Mouse (Mus musculus): ENCODE measurements at regions not wholly inside any gene's neighbourhood (a gene's known extent, or its start where the extent isn't known, plus 50 kb on each side); places are given as distances from the start of the nearest gene placed in this dataset.

DNA sequence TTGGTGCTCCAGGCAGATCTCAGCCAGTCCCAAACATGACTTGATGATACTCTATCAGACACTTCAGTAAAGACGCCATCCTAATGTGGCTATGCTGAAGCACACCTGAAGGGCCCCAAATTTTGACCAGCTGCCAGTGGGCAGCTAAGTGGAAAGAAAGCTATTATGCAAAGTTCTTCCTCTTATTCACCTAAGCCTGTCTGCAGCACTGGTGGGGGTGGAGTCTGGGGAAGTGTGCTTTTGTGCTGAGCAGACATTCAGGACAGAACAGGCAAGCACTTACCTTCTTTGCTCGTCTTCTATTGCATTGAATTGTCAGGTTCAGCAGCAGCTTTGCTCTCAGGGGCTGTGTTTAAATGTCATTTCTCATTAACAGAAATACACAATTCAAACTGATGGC, 200.7 kb downstream of the Pla2g4a start:
- H3K27me3 ChIP-seq = no peaks in the 10 kb centered on the region
- whole genome bisulfite sequencing = 47% methylated on average over 2 of the region's 2 CpGs

DNA sequence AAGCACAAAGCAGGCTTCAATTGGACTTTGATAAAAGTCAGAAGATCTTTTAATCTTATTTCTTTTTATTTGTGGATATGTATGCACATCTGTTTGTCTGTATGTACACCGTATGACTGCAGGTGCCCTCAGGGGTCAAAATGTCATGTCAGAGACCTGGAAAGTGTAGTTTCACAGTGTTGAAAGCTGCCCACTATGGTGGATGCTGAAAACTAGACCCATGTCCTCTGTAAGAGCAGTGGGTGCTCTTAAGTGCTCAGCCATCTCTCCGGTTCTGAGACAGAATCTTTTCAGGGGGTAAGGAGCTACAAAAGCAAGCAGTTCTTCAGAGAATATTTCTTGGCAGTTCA, 202.3 kb downstream of the Pla2g4a start:
- Histone ChIP-seq H3K27me3 (no peaks in the 10 kb centered on the region), H3K4me1 (no peaks in the 10 kb centered on the region), H3K4me3 (replicated peaks) (no peak overlapping the region), H3K9me3 (replicated peaks) (no peaks in the 10 kb centered on the region), H3K36me3 (no peaks in the 10 kb centered on the region), H3K4me2 (replicated peaks) (no peak overlapping the region), H3K27ac (replicated peaks) (no peak overlapping the region), H3K9ac (no peak overlapping the region)
- ATAC-seq (ENCODE audit: insufficient number of reproducible peaks, low FRiP score, low TSS enrichment, low read depth) = no peak
- WGBS = 73% methylated on average over 2 of the region's 2 CpGs

More for the DNA sequence above, 200.7 kb downstream of the Pla2g4a start:
- no peak for ATAC-seq (ENCODE audit: insufficient number of reproducible peaks, low FRiP score, low TSS enrichment, low read depth)
- Histone ChIP-seq H3K27ac (replicated peaks) (no peak overlapping the region), H3K9me3 (replicated peaks) (no peaks in the 10 kb centered on the region), H3K4me2 (replicated peaks) (no peak overlapping the region), H3K9ac (no peak overlapping the region), H3K36me3 (no peaks in the 10 kb centered on the region), H3K4me1 (no peaks in the 10 kb centered on the region), H3K4me3 (replicated peaks) (no peak overlapping the region)

DNA sequence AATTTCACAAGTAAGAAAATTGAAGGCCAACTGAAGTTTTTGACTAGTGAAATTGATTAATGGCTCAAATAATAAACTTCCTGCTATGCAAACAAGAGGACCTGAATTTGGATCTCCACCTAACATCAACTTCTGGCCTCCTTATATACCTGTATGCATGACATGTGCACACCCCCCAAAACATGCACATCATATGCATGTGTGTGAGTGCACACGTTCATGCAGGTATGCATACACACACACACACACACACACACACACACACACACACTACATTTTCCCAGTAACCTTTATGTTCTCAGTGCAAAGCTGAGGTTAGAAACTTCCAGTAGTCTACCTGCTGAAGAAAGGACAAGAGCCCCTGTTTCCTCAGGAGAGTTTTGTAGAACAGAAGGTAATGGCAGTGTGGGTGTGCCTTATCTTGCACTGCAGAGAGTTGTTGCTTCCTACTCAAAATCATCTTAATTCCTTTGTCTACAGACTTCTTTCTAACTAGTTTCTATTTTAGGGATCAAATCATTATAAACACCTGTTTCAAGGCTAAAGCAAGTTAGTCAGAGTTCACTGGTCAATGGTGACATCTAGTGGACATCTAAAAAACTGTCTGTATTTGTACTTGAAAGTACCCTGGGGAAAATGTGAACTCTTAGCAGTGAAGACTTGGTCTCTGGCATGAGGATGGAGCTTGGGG, 202.9 kb downstream of the Pla2g4a start:
- H3K4me3 ChIP-seq (replicated peaks) = no peak overlapping the region
- no peaks in the 10 kb centered on the region for H3K27me3 ChIP-seq
- no peaks in the 10 kb centered on the region for H3K36me3 ChIP-seq
- H3K4me1 ChIP-seq = no peaks in the 10 kb centered on the region
- H3K9me3 ChIP-seq (replicated peaks) = no peaks in the 10 kb centered on the region
- H3K9ac ChIP-seq = no peak overlapping the region
- no peak for ATAC-seq (ENCODE audit: insufficient number of reproducible peaks, low FRiP score, low TSS enrichment, low read depth)
- H3K4me2 ChIP-seq (replicated peaks) = no peak overlapping the region
- 75% methylated on average over 1 of the region's 1 CpGs for WGBS
- no peak overlapping the region for H3K27ac ChIP-seq (replicated peaks)

DNA sequence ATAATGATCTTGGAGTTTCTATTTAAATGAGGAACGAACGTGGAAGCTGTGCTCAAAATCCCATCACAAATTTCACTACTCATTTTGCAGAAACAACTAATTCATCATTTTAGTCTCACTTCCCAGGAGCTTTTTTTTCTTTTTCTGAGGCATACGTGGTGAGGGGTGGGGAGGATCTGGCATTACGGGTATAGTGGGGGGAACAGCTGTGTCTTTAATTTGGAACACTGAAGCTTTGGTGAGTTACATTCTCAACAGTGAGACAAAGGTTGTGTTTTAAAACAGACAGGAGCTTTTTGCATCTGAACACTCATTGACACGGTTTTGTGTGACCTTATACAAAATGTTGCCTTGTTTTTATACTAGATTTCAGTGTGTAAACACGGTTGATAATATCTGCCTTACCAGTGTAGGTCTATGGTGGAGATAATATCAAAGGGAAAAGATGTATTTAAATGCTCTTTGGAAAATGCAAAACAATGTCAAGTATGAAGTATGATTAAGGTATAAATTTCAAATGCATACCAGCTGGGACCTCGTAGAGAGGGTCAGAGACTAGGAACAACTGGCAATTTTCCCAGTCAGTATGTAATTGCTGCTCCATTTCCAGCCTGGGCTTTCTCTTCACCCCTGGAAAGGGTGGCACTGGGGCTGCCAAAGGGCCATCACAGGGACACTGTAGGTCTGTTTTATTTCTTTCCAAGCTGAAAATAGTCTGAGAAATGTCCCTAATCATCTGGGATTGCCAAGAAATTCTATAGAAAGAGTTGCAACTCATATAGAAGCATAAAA, 207.6 kb downstream of the Pla2g4a start:
- Histone ChIP-seq H3K27me3 (no peaks in the 10 kb centered on the region), H3K4me1 (no peaks in the 10 kb centered on the region), H3K9ac (no peak overlapping the region), H3K4me3 (replicated peaks) (no peak overlapping the region), H3K4me2 (replicated peaks) (no peak overlapping the region), H3K36me3 (no peaks in the 10 kb centered on the region), H3K9me3 (replicated peaks) (no peaks in the 10 kb centered on the region), H3K27ac (replicated peaks) (no peak overlapping the region)
- WGBS = 34% methylated on average over 7 of the region's 7 CpGs
- no peak for ATAC-seq (ENCODE audit: insufficient number of reproducible peaks, low FRiP score, low TSS enrichment, low read depth)

DNA sequence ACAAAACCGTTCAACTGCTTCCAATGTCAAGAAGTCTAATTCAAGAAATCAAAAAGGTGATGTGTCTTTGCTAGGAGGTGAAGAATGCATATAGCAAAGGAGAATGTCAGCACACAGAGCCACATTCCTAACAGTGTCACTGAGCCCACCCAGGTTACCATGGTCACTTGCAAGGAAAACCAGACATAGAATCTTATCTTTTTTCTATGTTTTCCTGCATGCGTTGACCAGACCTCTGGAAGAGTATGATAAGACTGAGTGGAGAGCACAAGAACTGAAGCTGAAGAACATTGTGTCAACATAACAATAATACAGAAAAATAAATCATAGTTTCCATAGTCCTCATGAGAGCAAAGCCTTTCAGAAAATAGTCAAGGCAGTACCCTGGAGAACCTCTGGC, 211.7 kb downstream of the Pla2g4a start:
- H3K4me2 ChIP-seq (replicated peaks) = no peak overlapping the region
- ATAC-seq (ENCODE audit: insufficient number of reproducible peaks, low FRiP score, low TSS enrichment, low read depth) = no peak
- H3K27ac ChIP-seq (replicated peaks) = no peak overlapping the region
- 87% methylated on average over 2 of the region's 2 CpGs for WGBS
- H3K27me3 ChIP-seq = no peaks in the 10 kb centered on the region
- no peak overlapping the region for H3K4me3 ChIP-seq (replicated peaks)
- H3K9me3 ChIP-seq (replicated peaks) = no peaks in the 10 kb centered on the region
- no peak overlapping the region for H3K9ac ChIP-seq
- H3K36me3 ChIP-seq = no peaks in the 10 kb centered on the region
- no peaks in the 10 kb centered on the region for H3K4me1 ChIP-seq

DNA sequence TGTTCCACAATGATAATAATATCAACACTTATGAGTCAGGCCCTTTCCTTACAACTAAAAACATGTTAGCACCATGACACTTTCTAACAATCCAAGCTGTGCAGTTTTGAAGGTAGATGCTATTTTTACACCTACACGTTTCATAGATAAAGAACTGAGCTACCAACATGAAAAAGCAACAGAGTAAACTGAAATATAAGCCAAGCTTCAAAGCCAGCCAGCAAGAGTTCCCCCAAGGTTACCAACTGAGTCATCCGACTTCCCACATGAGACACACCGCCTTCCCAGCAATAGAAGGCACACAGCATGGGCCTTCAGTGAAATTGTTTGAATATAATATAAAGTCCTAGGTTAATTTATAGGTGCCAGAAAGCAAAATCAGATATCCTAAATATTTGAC, 222.1 kb downstream of the Pla2g4a start:
- Histone ChIP-seq H3K9me3 (replicated peaks) (no peaks in the 10 kb centered on the region), H3K4me2 (replicated peaks) (no peak overlapping the region), H3K4me1 (no peaks in the 10 kb centered on the region), H3K36me3 (no peaks in the 10 kb centered on the region), H3K9ac (no peak overlapping the region), H3K27ac (replicated peaks) (no peak overlapping the region), H3K4me3 (replicated peaks) (no peak overlapping the region), H3K27me3 (no peaks in the 10 kb centered on the region)
- no peak for ATAC-seq (ENCODE audit: insufficient number of reproducible peaks, low FRiP score, low TSS enrichment, low read depth)
- WGBS = 80% methylated on average over 3 of the region's 3 CpGs

DNA sequence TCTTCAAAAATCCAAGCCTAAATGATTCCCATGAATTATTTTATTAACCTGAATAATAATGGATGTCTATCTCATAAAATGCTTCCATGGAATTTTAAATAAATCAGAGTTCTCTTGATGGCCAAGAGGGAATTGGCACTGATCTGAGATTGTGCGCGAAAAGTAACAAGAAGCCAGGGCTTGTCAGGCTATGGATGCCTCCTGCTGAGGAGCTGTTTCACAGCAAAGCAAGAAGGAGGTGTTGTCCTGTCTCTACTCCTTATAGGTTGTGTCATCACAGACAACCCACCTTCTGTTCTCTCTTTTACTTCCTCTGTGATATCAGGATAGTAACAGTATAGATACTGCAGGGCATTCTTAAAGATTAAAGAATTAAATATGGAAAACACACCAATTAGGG, 226.8 kb downstream of the Pla2g4a start:
- no peak overlapping the region for H3K27ac ChIP-seq (replicated peaks)
- H3K9me3 ChIP-seq (replicated peaks) = no peaks in the 10 kb centered on the region
- no peaks in the 10 kb centered on the region for H3K27me3 ChIP-seq
- H3K9ac ChIP-seq = no peak overlapping the region
- no peak overlapping the region for H3K4me3 ChIP-seq (replicated peaks)
- H3K36me3 ChIP-seq = no peaks in the 10 kb centered on the region
- H3K4me1 ChIP-seq = no peaks in the 10 kb centered on the region
- 89% methylated on average over 2 of the region's 2 CpGs for WGBS
- ATAC-seq (ENCODE audit: insufficient number of reproducible peaks, low FRiP score, low TSS enrichment, low read depth) = no peak
- no peak overlapping the region for H3K4me2 ChIP-seq (replicated peaks)

DNA sequence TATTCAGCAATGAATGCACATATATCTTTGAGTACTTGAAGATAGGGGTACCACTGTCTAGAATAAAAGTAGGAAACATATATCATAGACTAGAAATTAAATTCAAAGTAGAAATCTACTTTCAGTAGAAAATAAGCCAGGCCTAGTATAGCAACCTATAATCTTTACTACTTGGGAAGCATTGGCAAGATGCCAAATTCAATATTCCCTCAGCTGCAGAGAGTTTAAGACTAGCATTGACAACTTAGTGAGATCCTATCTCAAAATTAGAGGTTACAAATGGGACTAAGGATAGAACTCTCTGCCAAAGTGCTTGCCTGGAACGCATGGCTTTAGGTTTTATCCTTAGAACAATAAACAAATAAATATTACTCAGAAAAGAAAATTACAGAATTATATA, 245.9 kb downstream of the Pla2g4a start:
- WGBS = 62% methylated on average over 1 of the region's 1 CpGs
- Histone ChIP-seq H3K4me3 (replicated peaks) (no peak overlapping the region), H3K9me3 (replicated peaks) (no peaks in the 10 kb centered on the region), H3K36me3 (no peaks in the 10 kb centered on the region), H3K27me3 (no peaks in the 10 kb centered on the region), H3K9ac (no peak overlapping the region), H3K4me1 (no peaks in the 10 kb centered on the region), H3K27ac (replicated peaks) (no peak overlapping the region), H3K4me2 (replicated peaks) (no peak overlapping the region)
- peak; percentile 54 for ATAC-seq (ENCODE audit: insufficient number of reproducible peaks, low FRiP score, low TSS enrichment, low read depth)

DNA sequence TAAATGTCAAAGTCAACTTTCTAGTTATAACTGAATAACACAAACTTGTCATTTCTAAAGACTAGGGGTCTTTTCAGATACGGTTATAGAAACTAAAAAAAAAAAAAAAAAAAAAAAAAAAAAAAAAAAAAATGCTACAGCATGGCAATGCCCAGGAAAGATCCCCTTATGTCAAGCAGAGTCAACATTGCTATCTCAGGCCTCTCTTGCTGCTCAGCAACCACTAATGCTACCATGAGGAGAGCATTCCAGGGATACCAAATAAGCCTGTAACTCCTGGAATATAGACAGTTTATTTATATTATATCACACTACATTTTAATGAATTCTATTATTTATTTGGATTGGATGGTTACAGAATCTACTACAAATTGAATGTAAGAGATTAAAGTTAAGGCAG, 248.8 kb downstream of the Pla2g4a start:
- H3K27me3 ChIP-seq = no peaks in the 10 kb centered on the region
- no peaks in the 10 kb centered on the region for H3K9me3 ChIP-seq (replicated peaks)
- no peak overlapping the region for H3K4me3 ChIP-seq (replicated peaks)
- no peak overlapping the region for H3K27ac ChIP-seq (replicated peaks)
- WGBS = 83% methylated on average over 1 of the region's 1 CpGs
- H3K4me1 ChIP-seq = no peaks in the 10 kb centered on the region
- no peaks in the 10 kb centered on the region for H3K36me3 ChIP-seq
- no peak overlapping the region for H3K9ac ChIP-seq
- ATAC-seq (ENCODE audit: insufficient number of reproducible peaks, low FRiP score, low TSS enrichment, low read depth) = no peak
- H3K4me2 ChIP-seq (replicated peaks) = no peak overlapping the region

DNA sequence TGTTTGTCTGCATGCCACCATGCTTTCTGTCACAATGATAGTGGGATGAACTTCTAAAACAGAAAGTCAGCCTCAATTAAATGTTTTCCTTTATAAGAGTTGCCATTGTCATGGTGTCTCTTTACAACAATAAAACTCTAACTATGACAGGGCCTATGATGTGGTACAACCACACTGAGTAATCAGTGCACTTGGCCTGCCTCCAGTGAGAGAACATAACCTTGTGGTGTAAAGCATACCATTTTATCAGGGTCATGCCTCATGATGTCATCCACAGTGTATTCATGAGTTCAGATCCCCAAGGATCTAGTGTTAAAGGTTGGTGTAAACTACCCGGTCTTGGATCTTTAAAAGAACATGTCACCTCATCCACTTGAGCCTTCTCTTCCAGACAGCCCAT, 255.9 kb downstream of the Pla2g4a start:
- H3K9me3 ChIP-seq (replicated peaks) = no peaks in the 10 kb centered on the region
- ATAC-seq (ENCODE audit: insufficient number of reproducible peaks, low FRiP score, low TSS enrichment, low read depth) = no peak
- H3K27me3 ChIP-seq = no peaks in the 10 kb centered on the region
- no peak overlapping the region for H3K9ac ChIP-seq
- H3K27ac ChIP-seq (replicated peaks) = no peak overlapping the region
- H3K4me2 ChIP-seq (replicated peaks) = no peak overlapping the region
- H3K36me3 ChIP-seq = no peaks in the 10 kb centered on the region
- WGBS = 67% methylated on average over 1 of the region's 1 CpGs
- no peak overlapping the region for H3K4me3 ChIP-seq (replicated peaks)
- no peaks in the 10 kb centered on the region for H3K4me1 ChIP-seq

DNA sequence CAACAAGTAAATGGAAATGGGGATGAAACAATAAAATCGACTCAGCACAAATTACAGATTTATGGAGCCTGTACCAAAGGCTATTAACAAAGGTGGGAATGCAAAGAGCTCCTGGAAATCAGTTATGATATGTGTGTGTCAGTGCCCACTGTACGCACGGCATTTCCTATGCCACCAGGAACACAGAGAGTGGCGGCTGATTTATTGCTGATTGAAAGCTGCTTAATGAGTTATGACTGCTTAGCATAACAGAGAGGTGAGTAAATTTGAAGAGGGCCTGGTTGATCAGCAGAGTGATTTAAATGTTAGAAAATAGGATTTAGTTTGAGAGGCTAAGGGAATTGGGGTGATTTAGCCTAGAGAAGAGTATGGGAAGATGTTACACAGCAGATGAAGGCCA, 261.7 kb downstream of the Pla2g4a start:
- H3K36me3 ChIP-seq = no peaks in the 10 kb centered on the region
- H3K4me1 ChIP-seq = no peaks in the 10 kb centered on the region
- no peak overlapping the region for H3K4me2 ChIP-seq (replicated peaks)
- no peaks in the 10 kb centered on the region for H3K9me3 ChIP-seq (replicated peaks)
- H3K27ac ChIP-seq (replicated peaks) = no peak overlapping the region
- no peaks in the 10 kb centered on the region for H3K27me3 ChIP-seq
- no peak overlapping the region for H3K4me3 ChIP-seq (replicated peaks)
- no peak for ATAC-seq (ENCODE audit: insufficient number of reproducible peaks, low FRiP score, low TSS enrichment, low read depth)
- no peak overlapping the region for H3K9ac ChIP-seq
- 75% methylated on average over 4 of the region's 4 CpGs for WGBS

DNA sequence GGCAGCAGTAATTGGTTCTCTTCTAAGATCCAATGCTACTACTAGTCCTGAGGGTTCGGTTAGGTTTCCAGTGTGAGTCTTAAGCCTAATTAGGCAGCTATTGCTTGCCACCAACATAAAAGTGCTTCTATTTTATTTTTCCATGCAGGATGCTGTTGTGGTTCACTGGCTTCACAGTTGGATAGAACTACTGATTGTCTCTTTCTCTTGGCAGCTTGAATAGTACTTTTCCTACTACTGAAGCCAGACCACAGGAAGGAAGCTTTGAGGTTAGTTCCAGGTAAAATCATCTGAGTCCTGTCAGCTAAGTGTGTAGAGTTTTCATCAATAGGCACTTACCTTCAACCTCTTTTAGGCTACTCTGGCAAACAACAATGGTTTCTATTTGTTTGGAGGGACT, 286.9 kb downstream of the Pla2g4a start:
- no peak overlapping the region for H3K27ac ChIP-seq (replicated peaks)
- H3K4me2 ChIP-seq (replicated peaks) = no peak overlapping the region
- no peaks in the 10 kb centered on the region for H3K36me3 ChIP-seq
- ATAC-seq (ENCODE audit: insufficient number of reproducible peaks, low FRiP score, low TSS enrichment, low read depth) = no peak
- WGBS = 87% methylated on average over 1 of the region's 1 CpGs
- no peaks in the 10 kb centered on the region for H3K9me3 ChIP-seq (replicated peaks)
- no peak overlapping the region for H3K4me3 ChIP-seq (replicated peaks)
- H3K4me1 ChIP-seq = no peaks in the 10 kb centered on the region
- no peak overlapping the region for H3K9ac ChIP-seq
- H3K27me3 ChIP-seq = no peaks in the 10 kb centered on the region

Data from embryonic facial prominence, embryonic 15.5 days (tissue).